Mouse (Mus musculus) neural tube, embryonic 15.5 days (tissue): ENCODE data around the gene Lrrk2. TPM values are rescaled to one million over a fixed set of nuclear protein-coding genes. Genes with fewer than 3 reads are reported as not detected.

ENCODE experiments used
- ATAC-seq: fragments of 200-750 bp; cut with Nextera tagmentation; 2 replicates; pipeline ENCODE4 v1.8.0; 2017; ENCODE audit warnings: mild to moderate bottlenecking, moderate TSS enrichment, moderate library complexity; ENCODE audit not compliant: low FRiP score
- H3K27ac ChIP-seq: fragments of 300-500 bp; sonication (generic); replicated peaks from 2 replicates; pipeline ENCODE4 v1.5.1; 2015; ENCODE audit warnings: mild to moderate bottlenecking, inconsistent platforms
- H3K27me3 ChIP-seq: fragments of 300-500 bp; sonication (generic); replicated peaks from 2 replicates; pipeline ENCODE4 v1.6.1; 2015; ENCODE audit warnings: inconsistent platforms
- H3K36me3 ChIP-seq: fragments of 300-500 bp; sonication (generic); 2 replicates; pipeline ENCODE4 v1.6.1; 2015; ENCODE audit warnings: inconsistent platforms
- H3K4me1 ChIP-seq: fragments of 300-500 bp; sonication (generic); 2 replicates; pipeline ENCODE4 v1.6.1; 2015; ENCODE audit warnings: inconsistent platforms
- H3K4me2 ChIP-seq: fragments of 300-500 bp; sonication (generic); 2 replicates; pipeline ENCODE4 v1.6.1; 2015; ENCODE audit warnings: inconsistent platforms, mild to moderate bottlenecking, moderate library complexity
- H3K4me3 ChIP-seq: fragments of 300-500 bp; sonication (generic); replicated peaks from 2 replicates; pipeline ENCODE4 v1.5.1; 2015; ENCODE audit warnings: mild to moderate bottlenecking, inconsistent platforms
- H3K9ac ChIP-seq: fragments of 300-500 bp; sonication (generic); replicated peaks from 2 replicates; pipeline ENCODE4 v1.6.1; 2015; ENCODE audit warnings: mild to moderate bottlenecking, inconsistent platforms
- H3K9me3 ChIP-seq: fragments of 300-500 bp; sonication (generic); replicated peaks from 2 replicates; pipeline ENCODE4 v1.6.1; 2016; ENCODE audit warnings: inconsistent platforms
- WGBS: fragments of 180-500 bp; shearing (Covaris S2); methylation state at CpG from one replicate; pipeline ENCODE4 v1.1.7; 2015; ENCODE audit warnings: mixed read lengths; 5-methylcytosine and 5-hydroxymethylcytosine counted together
- polyA plus RNA-seq: library from polyadenylated mRNA; unstranded; fragments of >200 nt; fragmentation: Nextera tagmentation; extraction: Ambion mirVana; gene quantifications from 2 replicates; pipeline ENCODE4 v1.2.1, GENCODE M21; 2015

Lrrk2 gene
- 1.7 and 1.8 TPM in 2 replicates for polyA plus RNA-seq

- WGBS, result 2% methylated on average over 36 of the region's 40 CpGs
- H3K9me3 ChIP-seq, result no peaks in the 10 kb centered on the region
- H3K27ac ChIP-seq, result peak within 1 kb of the TSS; percentile 68
- H3K4me1 ChIP-seq, result peaks cover 11% of the 10 kb centered on the region; the same call in 1 of the 2 replicates
- H3K4me2 ChIP-seq, result peak within 1 kb of the TSS; percentile 82
- peak; percentile 94 for ATAC-seq
- H3K9ac ChIP-seq, result peak within 1 kb of the TSS; percentile 58
- peak within 1 kb of the TSS; percentile 56 for H3K4me3 ChIP-seq
- H3K27me3 ChIP-seq, result no peaks in the 10 kb centered on the region
- H3K36me3 ChIP-seq, result no peaks in the 10 kb centered on the region
Measured at GRCm38 (mm10) chr15:91672645-91673568, at the start of gene Lrrk2. TSS of gene Lrrk2 (plus strand) at chr15:91673175.

GRCm38 (mm10) chr15:91624475-91624874, 48.5 kb upstream of the Lrrk2 start:
- Histone ChIP-seq H3K9ac (no peak overlapping the region), H3K36me3 (no peaks in the 10 kb centered on the region), H3K27me3 (no peaks in the 10 kb centered on the region), H3K9me3 (no peaks in the 10 kb centered on the region), H3K4me3 (no peak overlapping the region), H3K4me1 (no peaks in the 10 kb centered on the region), H3K27ac (no peak overlapping the region), H3K4me2 (no peak overlapping the region)
- WGBS, result 87% methylated on average over 2 of the region's 2 CpGs
- no peak for ATAC-seq

GRCm38 (mm10) chr15:91629137-91629536, 43.8 kb upstream of the Lrrk2 start:
- H3K9me3 ChIP-seq, result no peaks in the 10 kb centered on the region
- ATAC-seq, result no peak
- H3K27ac ChIP-seq, result no peak overlapping the region
- no peaks in the 10 kb centered on the region for H3K4me1 ChIP-seq
- no peak overlapping the region for H3K4me3 ChIP-seq
- H3K4me2 ChIP-seq, result no peak overlapping the region
- no peak overlapping the region for H3K9ac ChIP-seq
- H3K36me3 ChIP-seq, result no peaks in the 10 kb centered on the region
- WGBS, result 89% methylated on average over 3 of the region's 3 CpGs
- no peaks in the 10 kb centered on the region for H3K27me3 ChIP-seq

GRCm38 (mm10) chr15:91632473-91632872, 40.5 kb upstream of the Lrrk2 start:
- ATAC-seq, result no peak
- H3K4me3 ChIP-seq, result no peak overlapping the region
- no peak overlapping the region for H3K9ac ChIP-seq
- no peak overlapping the region for H3K4me2 ChIP-seq
- H3K4me1 ChIP-seq, result no peaks in the 10 kb centered on the region
- no peaks in the 10 kb centered on the region for H3K9me3 ChIP-seq
- no peaks in the 10 kb centered on the region for H3K36me3 ChIP-seq
- WGBS, result 86% methylated on average over 4 of the region's 4 CpGs
- H3K27me3 ChIP-seq, result no peaks in the 10 kb centered on the region
- no peak overlapping the region for H3K27ac ChIP-seq

GRCm38 (mm10) chr15:91633051-91633450, 39.9 kb upstream of the Lrrk2 start:
- no peak overlapping the region for H3K27ac ChIP-seq
- ATAC-seq, result no peak
- H3K9ac ChIP-seq, result no peak overlapping the region
- H3K9me3 ChIP-seq, result no peaks in the 10 kb centered on the region
- no peaks in the 10 kb centered on the region for H3K36me3 ChIP-seq
- H3K4me1 ChIP-seq, result no peaks in the 10 kb centered on the region
- H3K4me2 ChIP-seq, result no peak overlapping the region
- H3K27me3 ChIP-seq, result no peaks in the 10 kb centered on the region
- no peak overlapping the region for H3K4me3 ChIP-seq
- WGBS, result 81% methylated on average over 9 of the region's 9 CpGs

GRCm38 (mm10) chr15:91633806-91634205, 39.2 kb upstream of the Lrrk2 start:
- H3K9ac ChIP-seq, result no peak overlapping the region
- H3K9me3 ChIP-seq, result no peaks in the 10 kb centered on the region
- H3K4me3 ChIP-seq, result no peak overlapping the region
- 72% methylated on average over 6 of the region's 6 CpGs for WGBS
- H3K4me1 ChIP-seq, result no peaks in the 10 kb centered on the region
- H3K4me2 ChIP-seq, result no peak overlapping the region
- H3K36me3 ChIP-seq, result no peaks in the 10 kb centered on the region
- H3K27ac ChIP-seq, result no peak overlapping the region
- no peaks in the 10 kb centered on the region for H3K27me3 ChIP-seq
- no peak for ATAC-seq

- 83% methylated on average over 8 of the region's 8 CpGs for WGBS
- Histone ChIP-seq H3K36me3 (no peaks in the 10 kb centered on the region), H3K9ac (no peak overlapping the region), H3K27me3 (no peaks in the 10 kb centered on the region), H3K27ac (no peak overlapping the region), H3K4me3 (no peak overlapping the region), H3K9me3 (no peaks in the 10 kb centered on the region), H3K4me1 (no peaks in the 10 kb centered on the region), H3K4me2 (no peak overlapping the region)
- ATAC-seq, result no peak
Measured at GRCm38 (mm10) chr15:91634236-91634635, 38.7 kb upstream of the Lrrk2 start.

GRCm38 (mm10) chr15:91641631-91642030, 31.3 kb upstream of the Lrrk2 start:
- Histone ChIP-seq H3K4me2 (no peak overlapping the region), H3K9me3 (no peaks in the 10 kb centered on the region), H3K27me3 (no peaks in the 10 kb centered on the region), H3K27ac (no peak overlapping the region), H3K9ac (no peak overlapping the region), H3K4me1 (no peaks in the 10 kb centered on the region), H3K4me3 (no peak overlapping the region), H3K36me3 (no peaks in the 10 kb centered on the region)
- WGBS, result 76% methylated on average over 3 of the region's 3 CpGs
- no peak for ATAC-seq

- 73% methylated on average over 9 of the region's 9 CpGs for WGBS
- Histone ChIP-seq H3K27me3 (no peaks in the 10 kb centered on the region), H3K4me2 (no peak overlapping the region)
Measured at GRCm38 (mm10) chr15:91642682-91643306, 30.2 kb upstream of the Lrrk2 start.

GRCm38 (mm10) chr15:91643632-91644348, 29.2 kb upstream of the Lrrk2 start:
- Histone ChIP-seq H3K9ac (no peak overlapping the region), H3K4me3 (no peak overlapping the region), H3K27ac (no peak overlapping the region), H3K4me2 (no peak overlapping the region), H3K27me3 (no peaks in the 10 kb centered on the region), H3K4me1 (no peaks in the 10 kb centered on the region), H3K9me3 (no peaks in the 10 kb centered on the region), H3K36me3 (no peaks in the 10 kb centered on the region)
- no peak for ATAC-seq
- 80% methylated on average over 7 of the region's 7 CpGs for WGBS

More at GRCm38 (mm10) chr15:91642682-91643306, 30.2 kb upstream of the Lrrk2 start:
- H3K9me3 ChIP-seq, result no peaks in the 10 kb centered on the region
- H3K9ac ChIP-seq, result no peak overlapping the region
- no peaks in the 10 kb centered on the region for H3K36me3 ChIP-seq
- no peaks in the 10 kb centered on the region for H3K4me1 ChIP-seq
- no peak for ATAC-seq
- no peak overlapping the region for H3K4me3 ChIP-seq
- no peak overlapping the region for H3K27ac ChIP-seq

- Histone ChIP-seq H3K9ac (no peak overlapping the region), H3K27me3 (no peaks in the 10 kb centered on the region), H3K9me3 (no peaks in the 10 kb centered on the region), H3K27ac (no peak overlapping the region), H3K36me3 (no peaks in the 10 kb centered on the region), H3K4me1 (no peaks in the 10 kb centered on the region), H3K4me3 (no peak overlapping the region), H3K4me2 (no peak overlapping the region)
- WGBS, result 53% methylated on average over 3 of the region's 3 CpGs
- no peak for ATAC-seq
Measured at GRCm38 (mm10) chr15:91650270-91650669, 22.7 kb upstream of the Lrrk2 start.
